Mouse (Mus musculus): ENCODE results near the gene Ppfia3. TPM values are rescaled to one million over a fixed set of nuclear protein-coding genes. Genes with fewer than 3 reads are reported as not detected.
A peak's percentile ranks its signal among the peaks of the same experiment; 100 is the strongest.

Gene Ppfia3
- 28.5 and 29.2 TPM in 2 replicates for polyA plus RNA-seq (2015; fragmentation: Nextera tagmentation; extraction: Ambion mirVana)

- no peaks in the 10 kb centered on the region for H3K36me3 ChIP-seq (ENCODE audit: control insufficient read depth, insufficient read depth, low read length)
- H3K9me3 ChIP-seq (replicated peaks; ENCODE audit: control insufficient read depth, low read length, poor library complexity, severe bottlenecking), result no peaks in the 10 kb centered on the region
- peak within 1 kb of the TSS; percentile 79 for H3K4me3 ChIP-seq (ENCODE audit: low read depth, low read length)
- peak within 1 kb of the TSS; percentile 87 for H3K27ac ChIP-seq (ENCODE audit: low read length)
- under 1% methylated on average over 18 of the region's 26 CpGs for WGBS
- H3K4me2 ChIP-seq (ENCODE audit: low read length), result peak within 1 kb of the TSS; percentile 80
- peaks cover 3% of the 10 kb centered on the region; the same call in 1 of the 2 replicates for H3K27me3 ChIP-seq (ENCODE audit: control insufficient read depth, insufficient read depth, low read depth, low read length)
- peaks cover 40% of the 10 kb centered on the region for H3K4me1 ChIP-seq (ENCODE audit: control insufficient read depth, insufficient read depth, low read length)
- H3K9ac ChIP-seq (ENCODE audit: low read depth, low read length), result peak within 1 kb of the TSS; percentile 94
- ATAC-seq, result peak; percentile 40
These were observed at the start of gene Ppfia3 for GRCm38 (mm10) chr7:45366652-45367019. TSS of gene Ppfia3 (minus strand) at chr7:45367019.

GRCm38 (mm10) chr7:45415636-45416035, 48.8 kb upstream of the Ppfia3 start:
- H3K9ac ChIP-seq (ENCODE audit: low read depth, low read length), result no peak overlapping the region
- H3K4me2 ChIP-seq (ENCODE audit: low read length), result peak overlapping the region; percentile 33
- H3K36me3 ChIP-seq (ENCODE audit: control insufficient read depth, insufficient read depth, low read length), result no peaks in the 10 kb centered on the region; the same call in 1 of the 2 replicates
- H3K27me3 ChIP-seq (ENCODE audit: control insufficient read depth, insufficient read depth, low read depth, low read length), result peaks cover 91% of the 10 kb centered on the region
- peaks cover 7% of the 10 kb centered on the region for H3K4me1 ChIP-seq (ENCODE audit: control insufficient read depth, insufficient read depth, low read length)
- 14% methylated on average over 37 of the region's 37 CpGs for WGBS
- H3K27ac ChIP-seq (ENCODE audit: low read length), result no peak overlapping the region
- H3K9me3 ChIP-seq (replicated peaks; ENCODE audit: control insufficient read depth, low read length, poor library complexity, severe bottlenecking), result no peaks in the 10 kb centered on the region
- no peak overlapping the region for H3K4me3 ChIP-seq (ENCODE audit: low read depth, low read length)
- ATAC-seq, result no peak

DNA sequence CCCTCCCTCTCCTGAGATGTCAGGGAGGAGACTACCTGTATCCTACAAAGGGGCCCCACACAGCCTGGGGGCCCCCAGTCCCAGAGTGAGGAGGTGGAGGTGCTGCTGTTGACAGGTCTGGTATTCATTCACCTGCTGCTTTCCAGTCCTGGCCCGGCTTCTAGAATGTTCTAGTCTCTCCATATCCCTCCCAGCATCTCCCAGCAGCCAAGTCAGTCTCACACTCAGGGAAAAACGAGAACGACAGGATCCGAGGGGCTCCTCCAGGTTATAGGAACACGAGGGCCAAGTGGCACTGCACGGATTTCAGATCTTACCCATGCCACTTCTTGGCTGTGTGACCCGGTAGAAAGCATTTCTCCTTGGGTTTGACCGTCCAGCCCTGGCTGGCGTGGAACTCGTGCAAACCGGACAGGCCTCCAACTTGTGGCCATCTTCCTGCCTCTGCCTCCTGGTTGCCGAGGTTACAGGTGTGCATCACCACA, 48.0 kb upstream of the Ppfia3 start:
- Histone ChIP-seq H3K27me3 (ENCODE audit: control insufficient read depth, insufficient read depth, low read depth, low read length) (peaks cover 91% of the 10 kb centered on the region), H3K4me1 (ENCODE audit: control insufficient read depth, insufficient read depth, low read length) (peaks cover 7% of the 10 kb centered on the region), H3K9me3 (replicated peaks; ENCODE audit: control insufficient read depth, low read length, poor library complexity, severe bottlenecking) (no peaks in the 10 kb centered on the region), H3K4me3 (ENCODE audit: low read depth, low read length) (no peak overlapping the region), H3K27ac (ENCODE audit: low read length) (no peak overlapping the region), H3K4me2 (ENCODE audit: low read length) (no peak overlapping the region), H3K36me3 (ENCODE audit: control insufficient read depth, insufficient read depth, low read length) (no peaks in the 10 kb centered on the region), H3K9ac (ENCODE audit: low read depth, low read length) (no peak overlapping the region)
- ATAC-seq, result no peak
- WGBS, result 42% methylated on average over 12 of the region's 12 CpGs

GRCm38 (mm10) chr7:45413864-45414739, 47.3 kb upstream of the Ppfia3 start:
- ATAC-seq, result no peak
- H3K4me1 ChIP-seq (ENCODE audit: control insufficient read depth, insufficient read depth, low read length), result peaks cover 7% of the 10 kb centered on the region
- peak overlapping the region; percentile 87 for H3K4me2 ChIP-seq (ENCODE audit: low read length)
- no peaks in the 10 kb centered on the region for H3K9me3 ChIP-seq (replicated peaks; ENCODE audit: control insufficient read depth, low read length, poor library complexity, severe bottlenecking)
- 2% methylated on average over 23 of the region's 27 CpGs for whole genome bisulfite sequencing
- peak overlapping the region; percentile 67 for H3K9ac ChIP-seq (ENCODE audit: low read depth, low read length)
- peaks cover 93% of the 10 kb centered on the region for H3K27me3 ChIP-seq (ENCODE audit: control insufficient read depth, insufficient read depth, low read depth, low read length)
- peak overlapping the region; percentile 51 for H3K4me3 ChIP-seq (ENCODE audit: low read depth, low read length)
- no peaks in the 10 kb centered on the region for H3K36me3 ChIP-seq (ENCODE audit: control insufficient read depth, insufficient read depth, low read length)
- no peak overlapping the region for H3K27ac ChIP-seq (ENCODE audit: low read length)

DNA sequence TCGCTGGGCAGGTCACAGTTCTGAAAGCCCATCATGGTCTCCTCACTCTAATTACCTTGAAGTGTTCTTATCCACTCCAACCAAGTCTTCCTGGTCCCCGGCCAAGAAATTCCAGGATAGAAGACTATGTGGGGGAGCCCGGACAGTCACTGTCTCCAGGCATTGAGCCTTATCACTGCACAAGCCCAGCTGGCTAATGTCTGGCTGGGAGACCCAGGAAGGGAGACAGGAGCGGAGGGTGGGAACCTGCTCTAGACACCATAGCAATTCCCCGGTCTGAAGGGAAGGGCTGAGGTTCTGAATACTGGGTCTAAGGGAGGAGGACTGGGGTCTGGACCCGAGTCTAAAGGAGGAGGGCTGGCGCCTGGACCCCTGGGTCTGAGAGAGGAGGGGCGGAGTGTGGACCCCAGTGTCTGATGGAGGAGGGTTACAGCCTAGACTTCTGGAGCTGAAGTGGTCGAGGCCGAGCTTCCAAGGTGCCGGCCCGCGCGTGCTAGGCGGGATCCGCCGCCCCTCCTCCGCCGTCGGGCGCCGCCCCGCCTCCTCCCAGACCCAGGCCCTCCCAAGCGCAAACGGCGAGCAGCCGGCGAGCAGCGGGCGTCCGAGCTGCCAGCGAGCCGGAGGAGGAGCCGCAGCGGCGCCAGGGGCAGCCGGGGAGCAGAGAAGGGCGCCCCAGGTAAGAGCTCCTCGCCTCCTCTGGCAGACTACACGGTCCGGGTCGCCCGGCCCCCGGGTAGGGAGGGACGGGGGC, 46.5 kb upstream of the Ppfia3 start, which contains the start of gene Ntf5:
Gene Ntf5 (plus strand): TSS at position 583 of the 751 bp plus-strand sequence.
- WGBS, result 7% methylated on average over 16 of the region's 45 CpGs
- peak within 1 kb of the TSS; percentile 67 for H3K9ac ChIP-seq (ENCODE audit: low read depth, low read length)
- peak; percentile 50 for ATAC-seq
- H3K36me3 ChIP-seq (ENCODE audit: control insufficient read depth, insufficient read depth, low read length), result no peaks in the 10 kb centered on the region
- no peaks in the 10 kb centered on the region for H3K9me3 ChIP-seq (replicated peaks; ENCODE audit: control insufficient read depth, low read length, poor library complexity, severe bottlenecking)
- H3K4me2 ChIP-seq (ENCODE audit: low read length), result peak within 1 kb of the TSS; percentile 87
- peaks cover 7% of the 10 kb centered on the region for H3K4me1 ChIP-seq (ENCODE audit: control insufficient read depth, insufficient read depth, low read length)
- H3K4me3 ChIP-seq (ENCODE audit: low read depth, low read length), result peak within 1 kb of the TSS; percentile 51
- H3K27me3 ChIP-seq (ENCODE audit: control insufficient read depth, insufficient read depth, low read depth, low read length), result peaks cover 93% of the 10 kb centered on the region
- no peak within 1 kb of the TSS for H3K27ac ChIP-seq (ENCODE audit: low read length)

DNA sequence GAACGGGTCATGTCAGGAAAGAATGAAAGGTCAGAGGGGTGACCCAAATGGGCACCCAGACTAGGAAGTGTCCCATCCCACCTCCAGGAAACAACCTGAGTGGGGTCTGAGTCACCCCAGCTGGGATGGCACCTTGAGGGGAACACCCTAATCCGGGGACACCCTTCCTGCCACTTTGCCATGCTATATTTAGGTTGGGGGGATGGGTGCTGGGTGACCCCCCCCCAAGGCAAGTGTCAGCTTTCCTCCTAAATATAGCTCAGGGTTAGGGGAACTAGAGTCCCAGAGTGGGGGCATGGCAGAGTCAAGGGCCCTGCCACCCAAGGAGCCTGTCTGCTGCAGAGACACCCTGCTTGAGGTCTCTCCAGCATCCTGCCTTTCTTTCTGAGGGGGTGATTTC, 45.6 kb upstream of the Ppfia3 start:
- Histone ChIP-seq H3K36me3 (ENCODE audit: control insufficient read depth, insufficient read depth, low read length) (no peaks in the 10 kb centered on the region), H3K4me2 (ENCODE audit: low read length) (no peak overlapping the region), H3K9ac (ENCODE audit: low read depth, low read length) (no peak overlapping the region), H3K9me3 (replicated peaks; ENCODE audit: control insufficient read depth, low read length, poor library complexity, severe bottlenecking) (no peaks in the 10 kb centered on the region), H3K4me3 (ENCODE audit: low read depth, low read length) (no peak overlapping the region), H3K4me1 (ENCODE audit: control insufficient read depth, insufficient read depth, low read length) (peaks cover 7% of the 10 kb centered on the region), H3K27me3 (ENCODE audit: control insufficient read depth, insufficient read depth, low read depth, low read length) (peaks cover 93% of the 10 kb centered on the region), H3K27ac (ENCODE audit: low read length) (no peak overlapping the region)
- WGBS, result 91% methylated on average over 2 of the region's 2 CpGs
- no peak for ATAC-seq

GRCm38 (mm10) chr7:45409497-45410163, 42.8 kb upstream of the Ppfia3 start:
- H3K4me1 ChIP-seq (ENCODE audit: control insufficient read depth, insufficient read depth, low read length), result peaks cover 9% of the 10 kb centered on the region
- no peak overlapping the region for H3K27ac ChIP-seq (ENCODE audit: low read length)
- no peak for ATAC-seq
- WGBS, result 88% methylated on average over 8 of the region's 8 CpGs
- H3K4me3 ChIP-seq (ENCODE audit: low read depth, low read length), result no peak overlapping the region
- H3K27me3 ChIP-seq (ENCODE audit: control insufficient read depth, insufficient read depth, low read depth, low read length), result peaks cover 91% of the 10 kb centered on the region
- no peak overlapping the region for H3K9ac ChIP-seq (ENCODE audit: low read depth, low read length)
- H3K9me3 ChIP-seq (replicated peaks; ENCODE audit: control insufficient read depth, low read length, poor library complexity, severe bottlenecking), result no peaks in the 10 kb centered on the region
- H3K4me2 ChIP-seq (ENCODE audit: low read length), result no peak overlapping the region
- H3K36me3 ChIP-seq (ENCODE audit: control insufficient read depth, insufficient read depth, low read length), result no peaks in the 10 kb centered on the region

- Histone ChIP-seq H3K4me1 (ENCODE audit: control insufficient read depth, insufficient read depth, low read length) (peaks cover 9% of the 10 kb centered on the region), H3K4me3 (ENCODE audit: low read depth, low read length) (no peak overlapping the region), H3K36me3 (ENCODE audit: control insufficient read depth, insufficient read depth, low read length) (no peaks in the 10 kb centered on the region), H3K9me3 (replicated peaks; ENCODE audit: control insufficient read depth, low read length, poor library complexity, severe bottlenecking) (no peaks in the 10 kb centered on the region), H3K27ac (ENCODE audit: low read length) (no peak overlapping the region), H3K27me3 (ENCODE audit: control insufficient read depth, insufficient read depth, low read depth, low read length) (peaks cover 84% of the 10 kb centered on the region), H3K4me2 (ENCODE audit: low read length) (no peak overlapping the region), H3K9ac (ENCODE audit: low read depth, low read length) (no peak overlapping the region)
- 88% methylated on average over 17 of the region's 17 CpGs for WGBS
- ATAC-seq, result no peak
These were observed 42.1 kb upstream of the Ppfia3 start for GRCm38 (mm10) chr7:45408949-45409348.

Measured in midbrain, embryonic 16.5 days (tissue).